16 mouse cellular contexts compared by ENCODE assay signal in the genomic region with DNA sequence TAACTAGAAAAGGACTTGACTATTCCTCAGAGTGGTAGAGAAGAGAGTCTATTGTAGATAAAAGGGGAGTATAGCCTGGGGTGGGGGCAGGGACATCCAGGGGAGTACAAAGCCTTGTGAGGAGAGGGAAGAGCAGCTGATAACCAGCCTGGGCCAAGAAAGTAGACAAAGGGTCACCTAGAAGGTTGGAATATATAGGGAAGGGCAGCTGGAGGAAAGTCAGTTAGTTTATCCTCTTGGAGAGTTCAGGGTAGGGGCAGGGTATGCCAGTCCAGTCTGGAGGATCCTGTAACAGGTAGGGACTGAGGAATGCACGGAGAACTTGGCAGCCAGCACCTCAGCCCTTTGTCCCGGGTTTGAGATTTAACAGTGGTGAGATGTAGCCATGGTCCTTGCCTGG. TPM values are rescaled to one million over a fixed set of nuclear protein-coding genes. Genes with fewer than 3 reads are reported as not detected.
DNase-seq lines count a peak whose midpoint lies in the region; ATAC-seq and TF ChIP-seq lines count a peak whose summit lies in the region.
"Had no signal": no experiment of that assay in that cellular context is flagged by ENCODE, and none has a peak within 500 bp of the region (broad histone marks: within the 10 kb centered on the region; RNA-seq: fewer than 3 reads in every experiment).

No protein-coding gene starts in this region.

- peaks cover 2% of the 10 kb centered on the region for H3K4me1 ChIP-seq in heart, adult 2 months (ENCODE audit: control insufficient read depth, insufficient read depth, low read length)
- peaks cover 2% of the 10 kb centered on the region; the same call in 1 of the 2 replicates for H3K4me1 ChIP-seq in limb, embryonic 11.5 days (ENCODE audit: control insufficient read depth, insufficient read depth, low read length)
- H3K4me1 ChIP-seq in limb, embryonic 10.5 days: peaks cover 7% of the 10 kb centered on the region
- peaks cover 0 to 14% of the 10 kb centered on the region in 2 experiments; a peak in 2 of 4 replicates for H3K4me1 ChIP-seq in ES-E14 (ENCODE audit: control insufficient read depth in 2 of 2, insufficient read depth in 2 of 2, low read length in 2 of 2, poor library complexity in 1 of 2)
- H3K4me1 ChIP-seq in embryonic facial prominence, embryonic 15.5 days: peaks cover 22% of the 10 kb centered on the region
- H3K4me1 ChIP-seq: forebrain, embryonic 15.5 days; hindbrain, embryonic 13.5 days had no signal

- in situ Hi-C loops in ES-E14 (cut with MboI; ENCODE audit: low sequenced_read_pairs in 2 of 2, unreplicated experiment in 2 of 2): no loop called here

- no peaks in the 10 kb centered on the region for H3K79me2 ChIP-seq in heart, adult 2 months (replicated peaks; ENCODE audit: control insufficient read depth, insufficient read depth, low read length)

- no peak overlapping the region for H3K4me3 ChIP-seq in heart, adult 2 months
- H3K4me3 ChIP-seq in limb, embryonic 11.5 days (ENCODE audit: low read depth, low read length): no peak overlapping the region
- no peak overlapping the region for H3K4me3 ChIP-seq in limb, embryonic 10.5 days
- no peak overlapping the region for H3K4me3 ChIP-seq in ES-E14 (ENCODE audit: insufficient read depth in 1 of 2, low read depth in 1 of 2, low read length in 2 of 2, poor library complexity in 1 of 2, severe bottlenecking in 1 of 2)
- no peak overlapping the region for H3K4me3 ChIP-seq in embryonic facial prominence, embryonic 15.5 days (replicated peaks)
- H3K4me3 ChIP-seq: forebrain, embryonic 15.5 days; hindbrain, embryonic 13.5 days; kidney, embryonic 15.5 days; limb, embryonic 13.5 days; liver, embryonic 13.5 days had no signal

- intact Hi-C loops in heart, adult 2 months (cut with DNase I): no loop called here
- intact Hi-C loops in heart, postnatal 10 days (cut with DNase I): no loop called here

- no peak for ATAC-seq in limb, embryonic 11.5 days (ENCODE audit: insufficient number of reproducible peaks, low FRiP score, low TSS enrichment, low read depth)
- ATAC-seq in embryonic facial prominence, embryonic 15.5 days (ENCODE audit: insufficient number of reproducible peaks, low FRiP score, low TSS enrichment, low read depth): no peak
- no peak for ATAC-seq in erythroid progenitor cell, adult 5-6 weeks (replicated peaks; ENCODE audit: low FRiP score, poor library complexity, severe bottlenecking)
- ATAC-seq: forebrain, embryonic 15.5 days; inflammation-experienced regulatory T-cells, adult 6 months had no signal

- 52% methylated on average over 2 of the region's 2 CpGs for WGBS in heart, adult 2 months
- 82% methylated on average over 2 of the region's 2 CpGs for WGBS in limb, embryonic 11.5 days
- 77% methylated on average over 2 of the region's 2 CpGs for WGBS in limb, embryonic 10.5 days
- WGBS in embryonic facial prominence, embryonic 15.5 days: 79% methylated on average over 2 of the region's 2 CpGs

- no peaks in the 10 kb centered on the region for H3K36me3 ChIP-seq in heart, adult 2 months (ENCODE audit: control insufficient read depth, insufficient read depth, low read length)
- no peaks in the 10 kb centered on the region for H3K36me3 ChIP-seq in limb, embryonic 11.5 days (ENCODE audit: control insufficient read depth, insufficient read depth, low read length)
- H3K36me3 ChIP-seq in limb, embryonic 10.5 days: no peaks in the 10 kb centered on the region
- H3K36me3 ChIP-seq in ES-E14 (ENCODE audit: control insufficient read depth, insufficient read depth, low read length, poor library complexity, severe bottlenecking): no peaks in the 10 kb centered on the region
- no peaks in the 10 kb centered on the region for H3K36me3 ChIP-seq in embryonic facial prominence, embryonic 15.5 days
- H3K36me3 ChIP-seq: forebrain, embryonic 15.5 days; hindbrain, embryonic 13.5 days; kidney, embryonic 15.5 days; limb, embryonic 13.5 days; liver, embryonic 13.5 days had no signal

- DNase-seq in heart, adult 2 months: no peak
- no peak for DNase-seq in heart, postnatal 10 days
- DNase-seq in limb, embryonic 11.5 days (ENCODE audit: low spot score): peak; percentile 16
- DNase-seq in limb, embryonic 10.5 days (ENCODE audit: low spot score): no peak
- DNase-seq in ES-E14 (ENCODE audit: low read depth, low spot score): peak; percentile 30
- DNase-seq: cerebellum, adult 8-10 months; lung, postnatal 36 days; thymus, postnatal 25 days had no signal

- peak overlapping the region; percentile 16; the same call in 1 of the 2 replicates for H3K27ac ChIP-seq in heart, adult 2 months
- H3K27ac ChIP-seq in limb, embryonic 11.5 days (replicated peaks; ENCODE audit: low read depth, low read length): no peak overlapping the region
- no peak overlapping the region for H3K27ac ChIP-seq in limb, embryonic 10.5 days
- H3K27ac ChIP-seq in ES-E14 (ENCODE audit: insufficient read depth, low read depth, low read length, poor library complexity, severe bottlenecking): no peak overlapping the region
- H3K27ac ChIP-seq in embryonic facial prominence, embryonic 15.5 days (replicated peaks): peak overlapping the region; percentile 51; the same call in 1 of the 2 replicates
- H3K27ac ChIP-seq: forebrain, embryonic 15.5 days; hindbrain, embryonic 13.5 days; limb, embryonic 13.5 days; liver, embryonic 13.5 days had no signal

- no peak for TF ChIP-seq EP300 in heart, adult 2 months (IDR thresholded peaks at IDR 0.05; ENCODE audit: insufficient read depth, low read depth, low read length)

- no peak overlapping the region for H3K4me2 ChIP-seq in limb, embryonic 11.5 days (ENCODE audit: low read depth, severe bottlenecking)
- no peak overlapping the region for H3K4me2 ChIP-seq in embryonic facial prominence, embryonic 15.5 days (replicated peaks)
- H3K4me2 ChIP-seq: forebrain, embryonic 15.5 days; hindbrain, embryonic 13.5 days; kidney, embryonic 15.5 days; limb, embryonic 13.5 days; liver, embryonic 13.5 days had no signal

- TF ChIP-seq CTCF in heart, adult 2 months (IDR thresholded peaks at IDR 0.05): no peak

- no peak for TF ChIP-seq POLR2A in heart, adult 2 months (IDR thresholded peaks at IDR 0.05; ENCODE audit: insufficient read depth, low read depth, low read length)

- no peaks in the 10 kb centered on the region for H3K27me3 ChIP-seq in heart, adult 2 months (ENCODE audit: control insufficient read depth, insufficient read depth, low read length)
- H3K27me3 ChIP-seq in limb, embryonic 11.5 days (ENCODE audit: control insufficient read depth, insufficient read depth, low read length): no peaks in the 10 kb centered on the region
- 0 out of 2 replicates have a peak, but pooled peaks cover 6% of the 10 kb centered on the region for H3K27me3 ChIP-seq in limb, embryonic 10.5 days (ENCODE audit: low read depth, poor library complexity, severe bottlenecking)
- no peaks in the 10 kb centered on the region for H3K27me3 ChIP-seq in embryonic facial prominence, embryonic 15.5 days
- H3K27me3 ChIP-seq: forebrain, embryonic 15.5 days; hindbrain, embryonic 13.5 days; kidney, embryonic 15.5 days; liver, embryonic 13.5 days had no signal

- H3K9ac ChIP-seq in heart, adult 2 months (ENCODE audit: low read depth, low read length): no peak overlapping the region
- no peak overlapping the region for H3K9ac ChIP-seq in limb, embryonic 11.5 days (ENCODE audit: low read length)
- H3K9ac ChIP-seq in ES-E14 (ENCODE audit: insufficient read depth, low read depth, low read length, poor library complexity, severe bottlenecking): no peak overlapping the region
- no peak overlapping the region for H3K9ac ChIP-seq in embryonic facial prominence, embryonic 15.5 days
- H3K9ac ChIP-seq: forebrain, embryonic 15.5 days; hindbrain, embryonic 13.5 days; kidney, embryonic 15.5 days; limb, embryonic 13.5 days; liver, embryonic 13.5 days had no signal

- H3K9me3 ChIP-seq in limb, embryonic 11.5 days (ENCODE audit: control insufficient read depth, low read length): no peaks in the 10 kb centered on the region
- H3K9me3 ChIP-seq in limb, embryonic 10.5 days (replicated peaks): no peaks in the 10 kb centered on the region
- H3K9me3 ChIP-seq in ES-E14 (ENCODE audit: control insufficient read depth, insufficient read depth, low read depth, low read length): no peaks in the 10 kb centered on the region
- H3K9me3 ChIP-seq in embryonic facial prominence, embryonic 15.5 days (replicated peaks): no peaks in the 10 kb centered on the region
- H3K9me3 ChIP-seq: forebrain, embryonic 15.5 days; hindbrain, embryonic 13.5 days; kidney, embryonic 15.5 days; limb, embryonic 13.5 days; liver, embryonic 13.5 days had no signal

TF ChIP-seq in ES-E14, 5 proteins besides CTCF, POLR2A, EP300 and RAD21:
- TF ChIP-seq ZNF384 (IDR thresholded peaks at IDR 0.05; ENCODE audit: low read depth, low read length) (no peak), ZC3H11A (IDR thresholded peaks at IDR 0.05; ENCODE audit: borderline replicate concordance, low read depth, low read length) (no peak), MAFK (IDR thresholded peaks at IDR 0.05; ENCODE audit: insufficient read depth, low read depth, low read length) (no peak), HCFC1 (IDR thresholded peaks at IDR 0.05; ENCODE audit: borderline replicate concordance, insufficient read depth, low read length) (no peak), CHD2 (IDR thresholded peaks at IDR 0.05; ENCODE audit: low read depth, low read length) (no peak)
TF ChIP-seq in ES-E14: peak in this region for 0.

RNA-seq across cellular contexts. Expression of a gene that starts 33.9 kb away (rescaled TPM):
- total RNA-seq in heart, adult 2 months (2021): 1 to 10 TPM in 1 of 2 experiments, under 1 TPM in 1; 0.84 to 1.1 TPM
- polyA plus RNA-seq in heart, adult 2 months (2012; rRNA removed): 1.5 and 2.3 TPM in 2 replicates
- 1 to 10 TPM; 5.5 to 7.0 TPM for total RNA-seq in heart, postnatal 10 days (2021)
- 0.88 and 1.1 TPM in 2 replicates for polyA plus RNA-seq in limb, embryonic 11.5 days (2014; fragmentation: Nextera tagmentation; extraction: Ambion mirVana)
- 1.3 and 1.5 TPM in 2 replicates for polyA plus RNA-seq in limb, embryonic 10.5 days (2016; fragmentation: Nextera tagmentation; extraction: Ambion mirVana)
- total RNA-seq in ES-E14 (2012; rRNA removed): 0.26 and 0.27 TPM in 2 replicates
- polyA plus RNA-seq in embryonic facial prominence, embryonic 15.5 days (2015; fragmentation: Nextera tagmentation; extraction: Ambion mirVana): 14.1 and 15.5 TPM in 2 replicates
- total RNA-seq in erythroid progenitor cell, adult 5-6 weeks (2015; ENCODE audit: low replicate concordance): 2.5 and 3.4 TPM in 2 replicates
- 2.8 TPM in 1 of 2 replicates, not detected in the other for total RNA-seq in erythroid progenitor cell, adult 5-6 weeks (2017; ENCODE audit: low replicate concordance)

Comparison
In these comparisons a context has a peak if more than half of its experiments do, and no peak if none do; other contexts are left out.
1. DNase-seq: peak in limb, embryonic 11.5 days (single experiment) and ES-E14 (single experiment); none in heart, adult 2 months (0 of 2), heart, postnatal 10 days (0 of 2) and limb, embryonic 10.5 days (single experiment).
2. H3K27ac ChIP-seq: peak in heart, adult 2 months (single experiment) and embryonic facial prominence, embryonic 15.5 days (single experiment); none in limb, embryonic 11.5 days (single experiment), limb, embryonic 10.5 days (single experiment) and ES-E14 (single experiment).